Mouse (Mus musculus): ENCODE measurements around the gene Kdelr2.

Kdelr2 gene

DNA sequence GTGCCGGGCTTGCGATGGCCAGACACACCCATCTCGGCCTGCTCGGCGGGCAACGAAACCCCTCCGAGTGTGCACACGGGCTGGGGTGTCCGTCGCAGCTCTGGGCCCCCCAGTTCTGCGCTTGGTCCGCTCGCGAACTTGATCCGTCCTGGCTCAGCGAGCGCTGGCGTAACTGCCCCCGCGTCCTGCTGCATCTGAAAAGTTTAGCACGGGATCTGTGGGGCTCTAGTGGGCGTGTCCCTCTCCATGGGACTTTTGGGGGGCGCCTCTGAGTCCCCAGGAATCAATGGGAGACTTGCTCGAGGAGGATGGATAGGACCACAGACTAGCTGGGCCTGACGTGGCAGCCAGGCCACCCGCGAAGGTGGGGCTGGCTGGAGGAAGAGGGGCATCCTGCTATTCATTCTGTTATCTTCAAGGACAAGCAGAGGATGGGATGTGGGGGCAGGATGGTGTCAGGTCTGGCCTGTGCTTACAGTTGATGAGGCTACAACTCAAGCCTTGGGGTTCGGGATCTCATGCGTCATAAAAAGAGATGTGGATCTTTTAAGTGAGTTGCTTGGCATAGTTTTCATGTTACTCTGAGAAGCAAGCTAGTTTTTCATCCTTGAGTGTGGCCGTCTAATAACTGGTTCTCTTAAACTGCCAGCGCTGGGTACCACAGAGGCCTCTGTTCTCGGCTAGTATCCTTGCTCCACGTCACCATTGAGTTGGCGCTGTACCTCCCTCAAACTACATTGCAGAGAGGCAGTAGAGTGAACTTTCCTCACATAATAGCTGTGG is 701 bp downstream of the Kdelr2 start:
- no peak for DNase-seq

DNA sequence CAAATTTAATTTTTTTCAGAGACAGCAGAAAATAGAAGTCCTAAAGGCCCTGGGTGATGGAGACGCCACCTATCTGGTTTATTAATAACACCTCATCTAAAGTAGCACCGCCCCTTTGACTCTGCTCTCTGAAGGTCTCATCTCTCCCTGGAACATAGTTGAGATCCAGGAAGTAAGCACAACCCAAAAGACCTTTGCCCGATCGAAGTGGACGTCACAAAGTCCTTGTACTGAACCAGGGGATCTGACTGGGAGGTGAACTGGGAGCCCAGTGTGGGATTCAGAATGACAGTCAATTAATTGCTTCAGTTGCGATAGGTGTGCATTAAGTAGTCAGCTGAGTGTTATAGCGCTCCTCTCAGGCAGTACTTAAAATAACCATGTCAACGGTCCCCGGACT is 1.6 kb downstream of the Kdelr2 start:
- DNase-seq = no peak

DNA sequence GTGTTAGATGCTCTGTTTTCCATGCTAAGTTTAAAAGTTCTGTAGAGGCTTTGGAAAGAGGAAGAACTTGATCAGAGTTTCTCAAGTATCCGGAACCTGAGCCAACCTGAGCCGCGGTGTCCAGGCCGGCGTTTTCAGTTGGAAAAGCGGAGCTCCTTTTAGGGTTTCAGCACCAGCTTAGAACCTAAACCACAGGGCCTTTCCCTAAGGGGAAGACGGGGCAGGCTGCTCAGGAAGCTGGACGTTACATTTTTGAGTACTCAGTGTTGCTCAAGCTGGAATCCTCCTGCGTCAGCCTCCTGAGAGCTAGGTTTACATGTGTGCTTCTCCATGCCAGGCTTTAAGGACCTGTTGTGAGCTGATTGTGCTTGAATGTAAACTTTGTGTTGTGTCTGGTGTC is 2.9 kb downstream of the Kdelr2 start:
- no peak for DNase-seq

DNA sequence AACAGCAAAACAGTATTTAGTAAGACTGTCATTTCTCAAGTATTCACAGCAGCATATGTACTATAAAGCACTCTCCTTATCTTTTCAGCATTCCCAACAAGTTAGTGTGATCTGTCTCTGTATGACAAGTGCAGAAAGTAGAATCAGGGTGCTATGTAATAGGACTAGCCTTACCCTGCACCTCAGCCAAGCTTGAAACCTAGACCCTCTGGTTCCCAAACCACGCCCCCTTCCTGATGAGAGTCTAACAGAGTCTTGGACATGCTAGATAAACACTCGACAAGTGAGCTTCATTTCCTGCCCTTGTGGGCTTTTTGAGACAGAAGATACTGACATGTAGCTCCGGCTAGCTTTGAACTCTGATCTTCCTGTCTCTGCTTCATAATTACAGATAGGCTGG is 5.6 kb downstream of the Kdelr2 start:
- DNase-seq = no peak

DNA sequence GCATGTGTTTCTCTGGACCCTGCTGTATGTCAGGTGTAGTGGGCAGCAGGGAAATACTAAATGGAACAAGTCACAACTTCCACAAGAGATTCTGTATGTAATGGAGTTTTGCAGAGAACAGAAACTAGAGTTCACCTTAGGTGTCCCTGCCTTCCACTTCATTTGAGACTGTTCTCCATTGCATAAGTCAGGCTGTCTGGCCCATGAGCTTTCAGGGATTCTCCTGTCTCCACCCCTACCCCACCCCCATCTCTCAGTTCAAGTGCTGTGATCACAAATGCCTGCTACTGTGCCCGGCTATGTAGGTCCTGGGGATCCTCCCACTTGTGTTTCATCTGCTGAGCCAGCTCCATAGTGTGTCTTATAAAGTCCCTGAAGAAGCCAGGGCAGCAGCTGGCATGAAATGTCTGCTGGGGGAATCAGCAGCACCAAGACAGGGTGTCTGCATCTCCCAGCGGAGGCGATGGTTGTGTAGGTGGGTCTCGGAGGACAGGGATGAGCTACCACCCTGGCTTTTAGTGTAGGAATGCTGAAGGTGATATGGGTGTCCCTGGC is 7.3 kb downstream of the Kdelr2 start:
- no peak for DNase-seq

DNA sequence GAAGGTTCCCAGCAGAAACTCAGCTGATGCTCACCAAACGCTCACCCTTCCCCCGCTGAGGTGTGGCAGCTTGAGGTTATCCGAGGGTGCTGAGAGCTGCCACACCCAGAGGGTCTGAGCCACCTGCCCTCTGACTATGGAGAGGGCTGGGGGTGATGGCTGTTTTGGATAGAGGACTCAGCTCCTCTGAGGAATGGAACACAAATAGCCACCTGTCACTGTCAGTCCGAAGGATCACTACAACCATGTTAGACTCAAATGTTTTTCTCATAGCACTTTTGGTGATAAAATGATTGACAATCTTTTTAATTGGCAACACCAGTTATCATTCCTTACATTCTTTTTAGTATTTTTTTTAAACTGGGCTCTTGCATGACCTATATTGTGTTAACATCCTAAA is 17.8 kb downstream of the Kdelr2 start:
- DNase-seq = no peak

DNA sequence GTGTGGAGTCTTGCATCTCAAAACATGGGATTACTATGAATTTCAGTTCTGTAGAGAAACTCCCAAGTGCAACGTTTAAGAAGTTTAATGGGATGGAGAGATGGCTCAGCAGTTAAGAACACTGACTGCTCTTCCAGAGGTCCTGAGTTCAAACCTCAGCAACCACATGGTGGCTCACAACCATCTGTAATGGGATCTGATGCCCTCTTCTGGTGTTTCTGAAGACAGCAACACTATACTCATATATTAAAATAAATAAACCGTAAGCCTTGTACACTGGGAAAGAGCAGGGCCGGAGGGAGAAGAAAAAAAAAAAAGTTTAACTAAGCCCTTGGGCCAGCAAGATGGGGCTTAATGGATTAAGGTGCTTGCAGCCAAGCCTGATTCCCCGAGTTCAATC is 19.4 kb downstream of the Kdelr2 start:
- DNase-seq = no peak

DNA sequence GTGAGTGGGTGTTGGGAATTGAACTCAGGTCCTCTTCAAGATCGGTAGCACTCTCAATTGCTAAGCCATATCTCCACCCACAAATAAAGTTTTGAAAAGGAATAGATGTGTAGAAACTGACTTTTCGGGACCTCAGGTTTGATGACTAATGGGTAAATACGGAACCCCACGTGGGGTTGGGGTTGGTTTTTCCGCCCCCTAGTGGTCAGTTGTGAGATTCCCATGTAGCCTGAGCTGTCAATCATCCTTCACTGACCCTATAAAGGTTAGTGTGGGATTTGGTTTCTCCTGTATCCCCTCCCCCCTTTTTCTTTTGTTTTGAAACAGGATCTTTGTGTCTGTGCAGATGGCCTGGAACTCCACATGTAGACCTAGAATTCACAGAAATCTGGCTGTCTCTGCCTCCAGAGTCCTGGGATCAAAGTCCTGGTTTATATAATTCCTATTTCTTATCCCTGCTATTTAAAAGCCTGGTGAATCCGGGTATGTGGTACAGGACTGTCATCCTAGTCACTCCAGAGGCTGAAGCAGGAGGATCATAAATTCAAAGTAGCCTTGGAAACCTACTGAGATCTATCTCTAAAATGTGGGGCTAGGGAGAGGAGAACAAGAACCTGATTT is 20.4 kb downstream of the Kdelr2 start:
- DNase-seq = peak; percentile 39

DNA sequence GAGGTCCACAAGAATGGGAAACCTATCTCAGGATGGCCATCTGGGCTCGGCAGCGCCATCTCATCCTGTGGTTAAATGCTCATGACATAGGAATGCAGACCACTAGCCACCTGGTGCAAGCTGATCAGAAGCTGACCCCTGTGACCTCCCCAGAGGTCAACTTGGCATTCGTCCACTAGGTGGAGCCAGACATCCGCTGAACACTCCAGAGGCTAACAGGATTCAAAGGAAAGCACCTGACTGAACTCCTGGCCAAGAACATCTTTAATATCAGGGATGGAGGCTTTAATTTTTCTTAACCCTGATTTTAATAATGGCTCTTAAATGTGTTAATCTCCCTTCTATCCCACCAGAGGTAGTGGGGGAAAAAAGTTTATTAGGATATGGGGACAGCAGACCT is 30.8 kb downstream of the Kdelr2 start:
- DNase-seq = peak; percentile 32

DNA sequence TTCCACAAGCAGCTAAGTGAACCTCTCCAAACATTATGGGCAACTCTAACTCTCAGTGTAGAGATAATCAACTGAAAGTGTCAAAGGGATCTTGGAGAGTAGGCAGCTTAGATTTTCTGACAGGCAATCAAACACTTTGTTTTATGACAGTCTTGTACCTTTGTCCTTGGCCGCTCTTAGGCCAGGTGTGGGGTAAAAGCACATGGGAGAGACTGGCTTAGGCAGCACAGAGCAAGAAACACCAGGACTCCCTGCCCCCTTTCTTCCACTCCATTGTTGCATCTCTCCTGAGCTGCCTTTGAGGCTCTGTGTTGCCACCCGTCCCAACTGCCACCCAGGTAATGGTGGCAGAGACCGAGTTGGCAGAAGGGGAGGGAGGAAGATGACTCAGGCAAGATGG is 37.7 kb downstream of the Kdelr2 start:
- no peak for DNase-seq

DNA sequence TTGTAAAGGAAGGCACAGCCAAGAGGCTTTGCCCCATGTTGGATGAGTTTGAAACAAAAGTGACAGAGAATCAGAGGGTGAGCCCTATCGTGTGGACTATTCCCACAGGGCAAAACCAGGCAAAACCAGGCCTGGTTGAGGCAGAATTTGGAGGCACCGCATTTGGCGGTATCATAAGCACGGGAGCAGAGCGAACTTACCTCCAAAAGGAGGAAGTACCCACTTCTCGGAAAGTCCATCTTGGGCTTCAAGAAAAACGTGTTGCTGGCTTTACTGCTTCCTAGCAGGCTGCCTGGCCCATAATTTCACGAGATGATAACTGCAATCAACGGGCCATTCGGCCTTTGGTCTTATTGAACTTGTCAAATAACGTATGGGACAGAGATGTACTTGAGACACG is 38.1 kb downstream of the Kdelr2 start:
- DNase-seq = no peak

DNA sequence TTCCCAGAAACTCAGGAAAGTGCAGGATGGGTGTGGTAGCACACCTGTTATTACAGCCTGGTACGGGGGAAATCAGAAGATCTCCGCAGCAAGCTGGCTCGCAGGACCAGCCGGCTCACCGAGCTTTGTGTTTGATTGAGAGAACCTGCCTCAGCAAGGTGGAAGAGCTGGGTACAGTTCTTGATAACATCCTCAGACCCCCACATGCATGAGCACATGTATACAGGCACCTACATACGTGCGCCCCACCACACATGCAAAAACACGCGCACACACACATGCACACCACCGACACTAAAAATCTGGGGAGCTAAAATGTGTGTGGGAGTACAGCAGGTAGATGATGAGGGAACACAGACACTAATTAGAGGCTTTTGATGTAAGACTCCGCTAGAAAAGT is 60.0 kb downstream of the Kdelr2 start:
- DNase-seq = no peak

DNA sequence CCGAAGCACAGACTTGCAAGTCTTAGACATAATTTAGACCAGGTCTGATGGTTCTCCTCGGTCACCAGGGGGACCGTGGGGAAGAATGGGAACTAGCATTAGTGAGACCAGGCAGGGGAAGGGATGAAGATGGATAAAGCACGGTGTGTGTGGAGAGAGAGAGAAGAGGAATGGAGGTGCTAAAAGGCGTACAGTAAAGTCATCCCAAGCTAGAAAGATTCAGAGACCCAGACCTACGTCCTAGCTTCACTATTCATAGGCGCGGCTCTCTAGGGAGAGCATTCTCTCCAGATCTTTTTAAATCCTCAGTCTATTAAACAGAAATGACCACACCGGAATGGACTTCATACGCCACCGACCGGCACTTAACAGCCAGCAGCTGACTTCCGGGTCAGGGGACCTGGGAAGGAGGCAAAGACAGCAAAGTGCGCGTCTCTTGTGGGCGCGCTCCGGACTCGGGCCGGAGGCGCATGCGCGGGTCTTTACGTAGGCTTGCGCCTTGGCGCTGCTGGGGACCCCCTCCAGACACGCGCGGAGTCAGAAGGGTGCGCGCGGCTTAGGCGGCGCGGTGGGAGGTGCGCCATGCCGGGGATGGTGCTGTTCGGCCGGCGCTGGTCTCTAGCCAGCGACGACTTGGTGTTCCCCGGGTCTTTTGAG is 60.6 kb downstream of the Kdelr2 start, which contains the start of gene Daglb:
Gene Daglb (plus strand): TSS at position 485 of the 657 bp plus-strand sequence.
- DNase-seq = peak; percentile 91

DNA sequence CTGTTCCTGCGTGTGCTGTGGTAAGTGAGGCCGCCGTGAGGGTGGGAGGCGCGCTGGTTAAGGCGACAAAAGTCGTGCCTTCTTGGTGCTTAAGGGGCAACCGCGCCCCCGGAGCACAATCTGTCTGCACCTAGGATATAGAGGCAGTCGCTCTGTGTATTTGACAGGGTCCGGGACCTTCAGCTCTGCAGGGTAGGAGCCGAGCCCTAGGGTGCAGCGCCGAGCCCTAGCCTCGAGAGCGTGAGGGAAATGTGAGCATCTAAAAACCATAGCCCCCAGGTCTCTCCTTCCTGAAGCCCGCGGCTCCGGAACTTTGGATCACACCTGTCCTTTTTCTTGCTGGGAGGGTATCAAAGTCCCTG is 61.1 kb downstream of the Kdelr2 start:
- DNase-seq = no peak

DNA sequence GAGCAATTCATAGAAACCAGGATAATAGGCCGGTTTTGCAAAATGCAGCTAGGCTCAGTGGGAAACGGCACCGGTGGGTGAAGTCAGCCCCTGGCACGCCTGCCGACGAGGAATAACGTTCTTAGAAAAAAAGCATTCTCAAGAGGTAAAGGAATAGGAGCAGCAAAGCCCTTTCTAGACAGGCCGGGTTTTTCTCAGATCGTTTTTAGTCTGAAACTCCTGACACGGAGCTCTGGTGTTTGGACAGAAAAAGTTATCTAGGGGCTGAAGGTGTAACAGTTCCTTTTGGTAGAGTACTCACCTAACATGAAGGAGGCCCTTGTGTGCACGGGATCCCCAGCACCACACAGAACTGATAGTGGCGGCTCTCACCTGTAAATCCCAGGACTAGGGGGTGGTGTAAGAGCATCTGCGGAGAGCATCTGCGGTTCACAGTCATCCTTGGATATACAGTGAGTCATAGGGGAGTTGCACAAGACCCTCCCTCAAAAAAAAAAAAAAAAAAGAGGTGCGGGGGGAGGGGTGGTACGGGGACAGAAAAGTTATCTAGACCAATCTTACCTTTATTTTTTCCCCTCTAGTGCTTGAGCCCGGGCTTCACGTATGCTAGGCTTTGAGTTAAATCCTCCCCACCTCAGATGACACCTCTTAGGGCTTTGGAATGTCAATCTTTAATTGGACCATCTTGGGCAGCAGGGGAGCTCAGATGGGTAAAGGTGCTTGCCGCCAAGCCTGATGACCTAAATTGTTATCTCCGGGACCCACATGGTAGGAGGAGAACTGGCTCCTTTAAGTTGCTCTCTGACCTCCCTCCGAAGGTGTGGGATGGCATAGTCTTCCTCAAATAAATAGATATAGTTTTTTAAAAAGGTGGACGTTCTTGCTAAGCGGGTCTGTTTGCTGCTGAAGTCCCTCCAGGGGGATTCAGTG is 61.8 kb downstream of the Kdelr2 start:
- no peak for DNase-seq

DNA sequence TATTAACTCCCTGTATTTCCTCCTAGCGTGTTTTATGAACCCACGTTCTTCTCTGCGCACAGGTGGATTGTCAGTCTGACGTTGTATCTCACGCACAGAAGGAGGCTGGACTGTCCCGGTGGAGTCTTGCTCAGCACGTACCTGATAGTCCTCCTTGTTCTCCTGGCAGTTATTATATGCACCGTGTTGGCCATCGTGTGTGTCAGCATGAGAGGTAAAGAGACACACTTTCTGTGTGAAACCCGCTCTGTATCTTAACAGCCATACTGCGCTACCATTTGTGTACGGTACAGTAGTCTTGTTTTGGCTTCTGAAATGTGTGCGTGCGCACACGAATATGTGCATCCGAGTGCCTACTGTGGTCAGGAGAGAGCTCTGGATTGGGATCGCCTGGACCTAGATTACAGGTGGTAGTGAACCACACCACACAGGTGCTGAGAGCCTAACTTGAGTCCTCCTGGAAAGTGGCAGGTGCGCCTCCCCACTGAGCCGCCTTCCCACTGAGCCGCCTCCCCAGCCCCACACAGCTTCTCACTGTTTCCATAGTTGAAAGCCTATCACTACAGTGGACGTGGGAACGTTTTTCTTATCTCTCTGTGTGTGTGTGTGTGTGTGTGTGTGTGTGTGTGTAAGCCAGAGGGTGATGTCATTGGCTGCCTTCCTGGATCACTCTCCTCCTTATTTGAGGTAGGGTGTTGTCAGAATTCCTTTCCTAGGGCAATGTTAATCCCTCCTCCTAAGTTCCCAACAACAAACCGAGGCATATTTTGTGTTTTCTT is 63.4 kb downstream of the Kdelr2 start:
- no peak for DNase-seq

DNA sequence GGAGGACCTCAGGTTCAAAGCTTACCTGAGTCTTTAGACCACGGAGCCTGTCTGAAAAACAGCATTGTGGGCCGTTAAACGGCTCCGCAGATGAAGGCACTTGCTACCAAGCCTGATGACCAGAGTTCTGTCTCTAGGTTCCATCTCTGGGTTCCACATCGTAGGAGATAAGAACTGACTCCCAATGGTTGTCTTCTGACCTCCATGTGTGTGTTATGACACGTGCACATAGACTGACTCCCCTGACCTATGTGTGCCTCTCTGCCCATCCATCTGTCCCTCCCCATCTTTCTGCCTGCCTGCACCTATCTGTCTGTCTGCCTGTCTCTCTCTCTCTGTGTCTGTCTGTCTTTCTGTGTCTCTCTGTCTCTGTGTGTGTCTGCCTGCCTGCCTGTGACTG is 64.3 kb downstream of the Kdelr2 start:
- no peak for DNase-seq

DNA sequence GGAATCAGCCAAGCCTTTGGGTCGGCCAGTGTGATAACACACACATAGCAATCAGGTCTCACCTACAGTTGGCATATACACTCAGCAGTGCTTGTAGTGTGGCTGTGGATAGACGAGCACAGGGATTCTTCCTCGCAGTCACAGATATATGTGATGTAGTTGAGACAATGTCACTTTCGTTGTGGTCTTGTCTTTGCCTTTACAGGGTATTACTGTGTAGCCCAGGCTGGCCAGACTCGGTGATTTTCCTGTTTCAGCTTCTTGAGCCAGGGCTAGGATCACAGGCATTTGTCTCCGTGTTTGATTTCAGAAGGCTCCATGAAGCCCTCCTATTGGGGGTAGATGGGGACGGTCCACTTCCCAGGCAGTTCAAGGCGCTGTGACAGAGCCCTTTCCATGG is 66.0 kb downstream of the Kdelr2 start:
- no peak for DNase-seq

DNA sequence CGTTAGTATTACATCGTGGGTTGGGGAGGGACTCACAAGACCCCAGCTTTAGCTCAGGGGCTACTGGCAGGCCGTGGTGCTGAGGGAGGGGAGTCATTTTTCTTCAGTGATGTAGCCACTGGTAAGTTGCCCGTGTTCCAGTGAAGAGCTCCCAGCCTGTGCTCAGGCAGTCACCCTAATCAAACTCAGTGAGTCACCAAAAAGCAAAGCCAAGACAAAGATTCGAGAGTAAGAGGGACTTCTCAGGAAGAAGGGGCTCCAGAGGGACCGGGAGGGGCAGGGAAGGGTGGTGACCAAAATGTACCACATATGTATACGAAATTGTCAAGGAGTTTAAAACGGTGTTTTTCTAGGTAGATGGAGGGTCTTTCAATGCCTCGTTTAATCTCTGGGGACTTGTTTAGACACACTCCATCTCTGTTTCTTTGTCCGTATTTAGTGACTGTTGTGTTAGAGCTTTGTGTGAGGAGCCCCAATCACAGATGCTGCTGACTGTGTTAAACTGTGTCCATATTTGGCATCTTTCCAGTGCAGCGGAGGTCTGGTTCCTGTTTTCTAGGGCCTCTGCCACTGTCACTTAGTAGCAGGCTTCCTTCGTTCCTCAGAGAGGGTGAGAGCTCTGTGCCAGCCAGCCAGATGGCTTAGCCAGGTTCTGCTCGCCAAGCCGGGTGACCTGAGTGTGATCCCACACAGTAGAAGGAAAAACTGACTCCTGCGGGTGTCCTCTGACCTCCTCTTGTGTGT is 67.0 kb downstream of the Kdelr2 start:
- peak; percentile 89 for DNase-seq

DNA sequence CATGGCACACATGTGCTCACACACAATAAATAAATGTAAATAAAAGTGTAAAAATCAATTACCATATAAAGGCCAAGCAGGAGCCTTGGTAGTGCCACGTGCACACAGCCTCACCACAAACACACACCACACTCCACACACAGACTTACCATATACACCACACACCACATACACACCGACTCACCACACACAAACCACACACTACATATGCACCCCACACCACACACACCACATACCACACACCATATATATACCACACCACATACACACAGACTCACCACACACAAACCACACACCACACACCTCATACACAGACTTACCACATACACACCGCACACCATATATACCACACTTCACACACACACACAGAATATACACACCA is 67.5 kb downstream of the Kdelr2 start:
- DNase-seq = no peak
